Mouse (Mus musculus) stomach, embryonic 15.5 days (tissue): ENCODE results near the gene Spop. TPM values are rescaled to one million over a fixed set of nuclear protein-coding genes. Genes with fewer than 3 reads are reported as not detected.

Experiments used
- ATAC-seq: fragments of 200-750 bp; cut with Nextera tagmentation; 2 replicates; pipeline ENCODE4 v1.8.0; 2017; ENCODE audit warnings: low read depth, moderate number of reproducible peaks, moderate TSS enrichment; ENCODE audit not compliant: insufficient read depth, low FRiP score
- H3K27ac ChIP-seq: fragments of 300-500 bp; sonication (generic); 2 replicates; pipeline ENCODE4 v1.5.1; 2015; ENCODE audit warnings: mild to moderate bottlenecking, inconsistent platforms
- H3K27me3 ChIP-seq: fragments of 300-500 bp; sonication (generic); replicated peaks from 2 replicates; pipeline ENCODE4 v1.6.1; 2015; ENCODE audit warnings: inconsistent platforms
- H3K36me3 ChIP-seq: fragments of 300-500 bp; sonication (generic); 2 replicates; pipeline ENCODE4 v1.6.1; 2015; ENCODE audit warnings: inconsistent platforms
- H3K4me1 ChIP-seq: fragments of 300-500 bp; sonication (generic); 2 replicates; pipeline ENCODE4 v1.6.1; 2015; ENCODE audit warnings: inconsistent platforms
- H3K4me2 ChIP-seq: fragments of 300-500 bp; sonication (generic); 2 replicates; pipeline ENCODE4 v1.6.1; 2015; ENCODE audit warnings: mild to moderate bottlenecking, inconsistent platforms
- H3K4me3 ChIP-seq: fragments of 300-500 bp; sonication (generic); replicated peaks from 2 replicates; pipeline ENCODE4 v1.5.1; 2015; ENCODE audit warnings: inconsistent platforms
- H3K9ac ChIP-seq: fragments of 300-500 bp; sonication (generic); 2 replicates; pipeline ENCODE4 v1.6.1; 2015; ENCODE audit warnings: inconsistent platforms
- H3K9me3 ChIP-seq: fragments of 300-500 bp; sonication (generic); 2 replicates; pipeline ENCODE4 v1.6.1; 2016; ENCODE audit warnings: inconsistent platforms
- WGBS: fragments of 180-500 bp; shearing (Covaris S2); methylation state at CpG from one replicate; pipeline ENCODE4 v1.1.7; 2015; 5-methylcytosine and 5-hydroxymethylcytosine counted together
- polyA plus RNA-seq: library from polyadenylated mRNA; unstranded; fragments of >200 nt; fragmentation: Nextera tagmentation; extraction: Ambion mirVana; gene quantifications from 2 replicates; pipeline ENCODE4 v1.2.1, GENCODE M21; 2015

Gene Spop
- polyA plus RNA-seq, 1 experiment from 2014 or later: 142 TPM

- WGBS: 49% methylated on average over 2 of the region's 2 CpGs
- H3K36me3 ChIP-seq: no peaks in the 10 kb centered on the region
- no peaks in the 10 kb centered on the region for H3K4me1 ChIP-seq
- no peak overlapping the region for H3K27ac ChIP-seq
- no peak overlapping the region for H3K4me3 ChIP-seq
- no peaks in the 10 kb centered on the region for H3K9me3 ChIP-seq
- H3K4me2 ChIP-seq: no peak overlapping the region
- H3K9ac ChIP-seq: no peak overlapping the region
- H3K27me3 ChIP-seq: no peaks in the 10 kb centered on the region
- ATAC-seq: no peak
Observed at GRCm38 (mm10) chr11:95445371-95445770, 31.5 kb downstream of the Spop start.

DNA sequence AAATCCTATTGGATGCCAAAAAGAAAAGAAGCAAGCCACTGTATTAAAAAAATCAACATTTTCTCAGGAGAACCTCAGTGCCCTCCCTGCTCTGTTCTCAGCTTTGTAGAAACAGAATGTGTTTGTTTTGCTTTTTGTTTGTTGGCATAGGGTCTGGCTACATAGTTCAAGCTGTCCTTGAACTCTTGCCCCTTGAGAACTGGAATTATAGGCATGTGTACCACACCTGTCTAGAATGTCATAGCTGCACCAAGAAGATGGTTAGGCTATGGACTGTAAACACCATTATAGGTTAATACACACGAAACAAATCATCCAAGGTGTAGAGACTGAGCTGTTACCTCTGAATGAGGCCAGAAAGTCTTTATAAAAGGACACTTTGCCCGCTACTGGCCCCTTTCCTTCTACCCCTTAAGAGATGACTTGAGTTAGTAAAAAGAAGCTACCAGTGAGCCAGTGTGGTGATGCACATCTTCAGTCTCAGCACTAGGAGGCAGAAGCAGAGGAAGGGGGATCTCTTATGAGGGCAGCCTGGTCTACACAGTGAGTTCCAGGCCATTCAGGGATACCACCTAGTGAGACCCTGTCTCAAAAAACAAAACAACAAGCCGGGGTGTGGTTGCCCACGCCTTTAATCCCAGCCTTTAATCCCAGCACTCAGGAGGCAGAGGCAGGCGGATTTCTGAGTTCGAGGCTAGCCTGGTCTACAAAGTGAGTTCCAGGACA, 32.9 kb downstream of the Spop start:
- Histone ChIP-seq H3K4me1 (no peaks in the 10 kb centered on the region), H3K9ac (no peak overlapping the region), H3K27me3 (no peaks in the 10 kb centered on the region), H3K4me2 (no peak overlapping the region), H3K36me3 (no peaks in the 10 kb centered on the region), H3K27ac (no peak overlapping the region), H3K4me3 (no peak overlapping the region), H3K9me3 (no peaks in the 10 kb centered on the region)
- no peak for ATAC-seq
- WGBS: 90% methylated on average over 6 of the region's 6 CpGs

DNA sequence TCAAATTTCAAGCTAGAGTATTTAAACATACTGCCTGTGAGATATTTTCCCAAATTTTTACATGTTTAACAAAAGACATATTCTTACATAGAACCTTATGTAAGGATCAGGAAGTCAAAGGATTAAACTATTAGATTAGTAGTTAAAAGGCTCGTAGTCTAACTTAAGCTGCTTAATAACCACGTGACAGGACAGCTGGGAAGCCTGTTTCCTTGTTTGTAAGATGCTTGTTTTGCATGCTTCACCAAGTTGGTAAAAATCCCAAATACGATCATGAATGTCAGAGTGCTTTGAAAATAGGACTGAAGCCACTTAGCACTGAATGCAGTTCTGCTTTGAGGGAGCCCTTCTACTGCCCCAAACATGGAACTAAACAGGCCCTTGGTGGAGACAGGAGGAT, 34.5 kb downstream of the Spop start:
- no peak for ATAC-seq
- WGBS: 72% methylated on average over 3 of the region's 3 CpGs
- no peaks in the 10 kb centered on the region for H3K9me3 ChIP-seq
- H3K36me3 ChIP-seq: no peaks in the 10 kb centered on the region
- no peak overlapping the region for H3K4me2 ChIP-seq
- H3K27ac ChIP-seq: no peak overlapping the region
- H3K27me3 ChIP-seq: no peaks in the 10 kb centered on the region
- no peak overlapping the region for H3K4me3 ChIP-seq
- H3K4me1 ChIP-seq: no peaks in the 10 kb centered on the region
- H3K9ac ChIP-seq: no peak overlapping the region

DNA sequence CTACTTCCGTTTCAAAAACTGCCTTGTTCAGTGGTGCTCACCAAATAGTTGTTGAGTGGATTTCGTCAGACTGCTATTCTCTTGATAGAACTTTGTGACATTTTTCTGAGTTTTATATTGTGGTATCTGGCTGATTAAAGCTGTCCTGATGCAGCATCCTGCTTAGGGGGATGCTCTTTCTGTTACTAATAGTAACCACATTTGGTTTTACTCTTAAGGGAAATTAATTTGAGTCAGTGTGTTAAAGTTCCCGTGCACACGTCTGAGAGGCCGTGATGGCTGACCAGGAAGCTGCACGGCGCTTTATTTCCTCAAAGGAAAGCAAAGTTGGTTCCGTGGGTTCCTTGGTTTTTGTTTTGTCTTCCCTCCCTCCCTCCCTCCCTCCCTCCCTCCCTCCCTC, 41.5 kb downstream of the Spop start:
- 60% methylated on average over 8 of the region's 8 CpGs for WGBS

GRCm38 (mm10) chr11:95460872-95461271, 47.0 kb downstream of the Spop start:
- Histone ChIP-seq H3K4me1 (no peaks in the 10 kb centered on the region), H3K4me3 (no peak overlapping the region), H3K9me3 (no peaks in the 10 kb centered on the region), H3K27ac (no peak overlapping the region), H3K4me2 (no peak overlapping the region), H3K27me3 (no peaks in the 10 kb centered on the region), H3K9ac (no peak overlapping the region), H3K36me3 (no peaks in the 10 kb centered on the region)
- WGBS: 81% methylated on average over 2 of the region's 2 CpGs
- no peak for ATAC-seq

More for the DNA sequence above, 41.5 kb downstream of the Spop start:
- no peak overlapping the region for H3K27ac ChIP-seq
- no peaks in the 10 kb centered on the region for H3K9me3 ChIP-seq
- H3K4me1 ChIP-seq: no peaks in the 10 kb centered on the region
- no peak for ATAC-seq
- H3K36me3 ChIP-seq: no peaks in the 10 kb centered on the region
- no peaks in the 10 kb centered on the region for H3K27me3 ChIP-seq
- no peak overlapping the region for H3K9ac ChIP-seq
- H3K4me2 ChIP-seq: no peak overlapping the region
- H3K4me3 ChIP-seq: no peak overlapping the region

GRCm38 (mm10) chr11:95462168-95462567, 48.3 kb downstream of the Spop start:
- no peaks in the 10 kb centered on the region for H3K4me1 ChIP-seq
- no peaks in the 10 kb centered on the region for H3K36me3 ChIP-seq
- H3K4me3 ChIP-seq: no peak overlapping the region
- no peak for ATAC-seq
- no peak overlapping the region for H3K27ac ChIP-seq
- no peaks in the 10 kb centered on the region for H3K27me3 ChIP-seq
- WGBS: 96% methylated on average over 3 of the region's 3 CpGs
- no peak overlapping the region for H3K4me2 ChIP-seq
- H3K9ac ChIP-seq: no peak overlapping the region
- H3K9me3 ChIP-seq: no peaks in the 10 kb centered on the region

GRCm38 (mm10) chr11:95467731-95468130, 53.9 kb downstream of the Spop start:
- Histone ChIP-seq H3K27ac (no peak overlapping the region), H3K27me3 (no peaks in the 10 kb centered on the region), H3K9me3 (no peaks in the 10 kb centered on the region), H3K9ac (no peak overlapping the region), H3K4me2 (no peak overlapping the region), H3K4me3 (no peak overlapping the region), H3K4me1 (no peaks in the 10 kb centered on the region), H3K36me3 (no peaks in the 10 kb centered on the region)
- ATAC-seq: no peak
- WGBS: 78% methylated on average over 1 of the region's 1 CpGs

- no peak overlapping the region for H3K9ac ChIP-seq
- H3K4me1 ChIP-seq: no peaks in the 10 kb centered on the region
- H3K4me2 ChIP-seq: no peak overlapping the region
- H3K4me3 ChIP-seq: no peak overlapping the region
- no peak for ATAC-seq
- WGBS: 86% methylated on average over 2 of the region's 2 CpGs
- H3K36me3 ChIP-seq: peaks cover 12% of the 10 kb centered on the region; the same call in 1 of the 2 replicates
- H3K27ac ChIP-seq: no peak overlapping the region
- H3K9me3 ChIP-seq: no peaks in the 10 kb centered on the region
- H3K27me3 ChIP-seq: no peaks in the 10 kb centered on the region
Observed at GRCm38 (mm10) chr11:95472942-95473341, 59.1 kb downstream of the Spop start.

GRCm38 (mm10) chr11:95473456-95473855, 59.6 kb downstream of the Spop start:
- WGBS: 96% methylated on average over 1 of the region's 1 CpGs
- Histone ChIP-seq H3K27me3 (no peaks in the 10 kb centered on the region), H3K4me1 (no peaks in the 10 kb centered on the region), H3K4me3 (no peak overlapping the region), H3K36me3 (peaks cover 12% of the 10 kb centered on the region; the same call in 1 of the 2 replicates), H3K9ac (no peak overlapping the region), H3K27ac (no peak overlapping the region), H3K4me2 (no peak overlapping the region), H3K9me3 (no peaks in the 10 kb centered on the region)
- ATAC-seq: no peak

GRCm38 (mm10) chr11:95476323-95476722, 62.4 kb downstream of the Spop start:
- H3K9me3 ChIP-seq: no peaks in the 10 kb centered on the region
- peaks cover 19% of the 10 kb centered on the region; the same call in 1 of the 2 replicates for H3K36me3 ChIP-seq
- no peaks in the 10 kb centered on the region for H3K4me1 ChIP-seq
- H3K27me3 ChIP-seq: no peaks in the 10 kb centered on the region
- no peak overlapping the region for H3K27ac ChIP-seq
- H3K9ac ChIP-seq: no peak overlapping the region
- 84% methylated on average over 7 of the region's 7 CpGs for WGBS
- H3K4me2 ChIP-seq: no peak overlapping the region
- no peak for ATAC-seq
- H3K4me3 ChIP-seq: no peak overlapping the region

DNA sequence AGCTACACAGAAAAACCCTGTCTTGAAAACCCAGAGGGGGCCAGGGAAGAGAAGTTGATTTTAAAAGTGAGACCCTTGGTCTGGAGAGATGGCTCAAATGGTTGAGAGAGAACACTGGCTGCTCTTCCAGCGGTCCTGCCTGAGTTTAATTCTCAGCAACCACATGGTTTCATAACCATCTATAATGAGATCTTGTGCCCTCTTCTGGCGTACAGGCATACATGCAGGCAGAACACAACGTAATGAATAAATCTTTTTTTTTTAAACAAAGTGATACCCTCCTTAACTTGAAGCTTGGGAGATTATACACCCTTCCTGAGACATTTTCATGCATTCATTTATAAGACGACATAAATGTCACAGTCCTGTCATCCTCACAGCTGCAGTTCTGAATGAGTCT, 65.6 kb downstream of the Spop start:
- Histone ChIP-seq H3K9ac (no peak overlapping the region), H3K4me2 (no peak overlapping the region), H3K27ac (no peak overlapping the region), H3K4me1 (no peaks in the 10 kb centered on the region), H3K4me3 (no peak overlapping the region), H3K36me3 (peaks cover 15% of the 10 kb centered on the region; the same call in 1 of the 2 replicates), H3K27me3 (no peaks in the 10 kb centered on the region), H3K9me3 (no peaks in the 10 kb centered on the region)
- WGBS: 87% methylated on average over 4 of the region's 4 CpGs
- no peak for ATAC-seq

GRCm38 (mm10) chr11:95480662-95481061, 66.8 kb downstream of the Spop start:
- 88% methylated on average over 4 of the region's 4 CpGs for WGBS
- Histone ChIP-seq H3K27me3 (no peaks in the 10 kb centered on the region), H3K4me1 (no peaks in the 10 kb centered on the region), H3K9me3 (no peaks in the 10 kb centered on the region), H3K9ac (no peak overlapping the region), H3K4me3 (no peak overlapping the region), H3K4me2 (no peak overlapping the region), H3K36me3 (peaks cover 19% of the 10 kb centered on the region; the same call in 1 of the 2 replicates), H3K27ac (no peak overlapping the region)
- ATAC-seq: no peak

DNA sequence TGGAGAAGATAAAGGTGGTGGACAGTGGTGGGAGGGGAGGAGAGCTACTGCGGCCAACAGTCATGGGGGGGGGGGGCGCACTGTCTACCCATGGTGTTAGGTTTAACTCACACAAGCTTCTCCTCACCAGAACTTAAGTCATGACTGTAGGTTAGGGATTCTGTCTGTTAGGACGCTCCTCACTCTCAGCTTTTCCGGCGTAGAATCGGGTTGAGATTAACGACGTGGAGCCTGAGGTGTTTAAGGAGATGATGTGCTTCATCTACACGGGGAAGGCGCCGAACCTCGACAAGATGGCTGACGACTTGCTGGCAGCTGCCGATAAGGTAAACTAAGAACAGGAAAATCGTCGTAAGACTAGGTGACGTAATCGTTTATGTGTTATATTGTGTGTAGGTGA, 71.8 kb downstream of the Spop start:
- Histone ChIP-seq H3K27me3 (no peaks in the 10 kb centered on the region), H3K36me3 (peaks cover 38% of the 10 kb centered on the region), H3K9ac (no peak overlapping the region), H3K4me2 (no peak overlapping the region), H3K9me3 (no peaks in the 10 kb centered on the region), H3K27ac (no peak overlapping the region), H3K4me3 (no peak overlapping the region), H3K4me1 (no peaks in the 10 kb centered on the region)
- ATAC-seq: no peak
- WGBS: 92% methylated on average over 18 of the region's 18 CpGs
